Mouse (Mus musculus) kidney, embryonic 14.5 days (tissue): ENCODE measurements around the gene Tjp1. TPM values are rescaled to one million over a fixed set of nuclear protein-coding genes. Genes with fewer than 3 reads are reported as not detected.
A peak's percentile ranks its signal among the peaks of the same experiment; 100 is the strongest.

Experiments
- ATAC-seq: fragments of 200-750 bp; cut with Nextera tagmentation; 2 replicates; pipeline ENCODE4 v1.8.0; 2017; ENCODE audit warnings: moderate number of reproducible peaks, mild to moderate bottlenecking, moderate TSS enrichment, moderate library complexity; ENCODE audit not compliant: low FRiP score, low TSS enrichment
- H3K27ac ChIP-seq: fragments of 300-500 bp; sonication (generic); 2 replicates; pipeline ENCODE4 v1.5.1; 2014; ENCODE audit warnings: low read depth, mild to moderate bottlenecking, low read length, moderate library complexity, mixed read lengths
- H3K27me3 ChIP-seq: fragments of 300-500 bp; sonication (generic); 2 replicates; pipeline ENCODE4 v1.6.1; 2014; ENCODE audit warnings: mild to moderate bottlenecking, low read length; ENCODE audit not compliant: control insufficient read depth, insufficient read depth
- H3K36me3 ChIP-seq: fragments of 300-500 bp; sonication (generic); 2 replicates; pipeline ENCODE4 v1.6.1; 2014; ENCODE audit warnings: low read length, mixed read lengths; ENCODE audit not compliant: control insufficient read depth, insufficient read depth
- H3K4me1 ChIP-seq: fragments of 300-500 bp; sonication (generic); 2 replicates; pipeline ENCODE4 v1.6.1; 2014; ENCODE audit warnings: low read length, mixed read lengths; ENCODE audit not compliant: control insufficient read depth, insufficient read depth
- H3K4me2 ChIP-seq: fragments of 300-500 bp; sonication (generic); replicated peaks from 2 replicates; pipeline ENCODE4 v1.6.1; 2014; ENCODE audit warnings: low read depth, mild to moderate bottlenecking, low read length
- H3K4me3 ChIP-seq: fragments of 300-500 bp; sonication (generic); 2 replicates; pipeline ENCODE4 v1.5.1; 2014; ENCODE audit warnings: mild to moderate bottlenecking, low read length
- H3K9ac ChIP-seq: fragments of 300-500 bp; sonication (generic); 2 replicates; pipeline ENCODE4 v1.6.1; 2014; ENCODE audit warnings: low read depth, mild to moderate bottlenecking, low read length, moderate library complexity
- H3K9me3 ChIP-seq: fragments of 300-500 bp; sonication (generic); 2 replicates; pipeline ENCODE4 v1.6.1; 2016; ENCODE audit warnings: low read length; ENCODE audit not compliant: control insufficient read depth
- WGBS: fragments of 180-500 bp; shearing (Covaris S2); extraction: QIAGEN DNeasy Blood & Tissue Kit; methylation state at CpG from one replicate; pipeline ENCODE4 v1.1.7; 2014; 5-methylcytosine and 5-hydroxymethylcytosine counted together
- polyA plus RNA-seq: library from polyadenylated mRNA; unstranded; fragments of >200 nt; fragmentation: Nextera tagmentation; extraction: Ambion mirVana; gene quantifications from 2 replicates; pipeline ENCODE4 v1.2.1, GENCODE M21; 2014

Tjp1 gene
- polyA plus RNA-seq, 1 experiment from 2014 or later: 18.9 TPM

DNA sequence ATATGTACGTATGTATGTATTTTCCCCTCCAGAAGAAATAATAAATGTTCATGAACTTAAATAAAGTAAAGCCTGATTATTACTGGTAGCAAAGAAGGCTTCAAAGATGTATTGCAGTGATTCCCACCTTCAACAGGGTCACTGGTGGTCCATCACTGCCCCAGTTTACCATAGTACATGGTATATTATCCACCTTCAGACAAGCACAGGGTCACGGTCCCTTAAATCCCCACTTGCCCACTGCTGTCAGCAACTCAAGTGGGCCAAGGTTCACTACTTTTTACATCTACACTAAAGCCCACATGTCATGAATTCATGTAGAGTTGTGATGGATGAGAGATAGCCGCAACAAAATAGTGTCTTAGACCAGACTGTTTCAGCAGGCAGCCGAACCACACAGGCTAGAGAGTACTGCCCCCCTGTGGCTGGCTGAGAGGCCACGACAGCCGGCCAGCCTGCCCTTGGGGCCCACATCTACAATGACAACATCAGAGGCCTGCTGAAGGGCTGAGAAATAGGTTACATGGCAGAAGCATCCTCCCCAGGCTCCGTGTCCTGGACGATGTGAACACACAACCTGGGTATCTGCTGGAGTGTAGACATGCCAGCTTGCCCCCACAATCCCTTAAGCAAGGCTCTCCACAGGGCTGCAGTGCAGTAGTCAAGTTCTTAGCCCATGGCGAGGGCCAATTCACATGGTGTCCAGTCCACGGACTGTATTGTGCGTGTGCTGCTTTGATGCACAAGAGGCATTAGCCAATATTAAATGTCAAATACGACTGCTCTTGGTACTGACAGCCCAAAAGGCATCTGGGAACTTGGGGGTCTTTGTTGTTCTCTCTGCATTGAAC, 29.6 kb downstream of the Tjp1 start:
- Histone ChIP-seq H3K27me3 (no peaks in the 10 kb centered on the region), H3K9me3 (no peaks in the 10 kb centered on the region), H3K4me3 (no peak overlapping the region), H3K4me1 (peaks cover 11% of the 10 kb centered on the region; the same call in 1 of the 2 replicates), H3K4me2 (no peak overlapping the region), H3K36me3 (no peaks in the 10 kb centered on the region), H3K27ac (no peak overlapping the region), H3K9ac (no peak overlapping the region)
- ATAC-seq: peak; percentile 76
- WGBS: 52% methylated on average over 12 of the region's 12 CpGs

GRCm38 (mm10) chr7:65490526-65490925, 37.1 kb downstream of the Tjp1 start:
- no peak overlapping the region for H3K27ac ChIP-seq
- H3K9me3 ChIP-seq: no peaks in the 10 kb centered on the region
- H3K4me3 ChIP-seq: no peak overlapping the region
- no peaks in the 10 kb centered on the region; the same call in 1 of the 2 replicates for H3K4me1 ChIP-seq
- no peaks in the 10 kb centered on the region for H3K36me3 ChIP-seq
- no peaks in the 10 kb centered on the region for H3K27me3 ChIP-seq
- no peak for ATAC-seq
- 83% methylated on average over 7 of the region's 7 CpGs for WGBS
- no peak overlapping the region for H3K9ac ChIP-seq
- H3K4me2 ChIP-seq: no peak overlapping the region

DNA sequence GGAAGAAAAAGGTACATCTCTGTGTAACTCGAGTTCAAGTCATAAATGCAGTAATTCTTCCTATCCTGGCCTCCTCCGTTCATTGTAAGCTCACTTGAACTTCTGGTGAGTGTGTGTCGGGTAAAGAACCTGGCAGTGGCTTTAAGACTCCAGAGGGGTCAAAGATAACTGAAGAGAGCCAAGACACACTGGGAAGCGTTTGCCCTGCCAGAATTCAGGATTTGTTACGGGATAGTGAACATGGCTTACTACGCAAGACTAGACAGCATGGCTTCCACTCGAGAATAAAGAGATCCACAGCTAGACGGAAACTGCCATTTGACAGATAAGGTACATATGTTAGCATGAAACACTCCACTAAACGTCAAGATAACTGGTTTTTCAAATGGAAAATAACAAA, 37.8 kb downstream of the Tjp1 start:
- H3K9ac ChIP-seq: no peak overlapping the region
- H3K4me1 ChIP-seq: no peaks in the 10 kb centered on the region; the same call in 1 of the 2 replicates
- no peaks in the 10 kb centered on the region for H3K9me3 ChIP-seq
- no peaks in the 10 kb centered on the region for H3K27me3 ChIP-seq
- no peaks in the 10 kb centered on the region for H3K36me3 ChIP-seq
- no peak overlapping the region for H3K4me3 ChIP-seq
- WGBS: 76% methylated on average over 9 of the region's 9 CpGs
- no peak for ATAC-seq
- no peak overlapping the region for H3K4me2 ChIP-seq
- no peak overlapping the region for H3K27ac ChIP-seq

DNA sequence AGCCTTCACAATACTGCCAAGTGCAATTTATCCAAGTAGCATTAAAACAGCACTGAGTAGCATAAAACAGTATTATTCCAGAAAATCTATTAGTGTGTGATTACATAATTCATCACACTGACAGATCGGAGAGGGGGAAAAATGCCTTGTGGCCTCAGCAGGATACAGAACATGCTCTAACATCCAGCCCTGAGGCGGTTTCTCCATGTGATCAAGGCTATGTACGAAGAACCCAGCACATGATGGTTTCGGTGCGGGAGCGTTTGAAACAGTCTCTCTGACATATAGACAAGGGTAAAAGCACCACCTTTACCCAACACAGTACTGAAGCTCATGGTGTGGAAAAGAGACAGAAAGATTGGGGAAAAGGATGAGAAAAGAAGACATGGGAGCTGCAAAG, 38.4 kb downstream of the Tjp1 start:
- no peak overlapping the region for H3K4me2 ChIP-seq
- no peak for ATAC-seq
- H3K4me3 ChIP-seq: no peak overlapping the region
- no peaks in the 10 kb centered on the region for H3K27me3 ChIP-seq
- WGBS: 92% methylated on average over 6 of the region's 6 CpGs
- H3K4me1 ChIP-seq: peaks cover 5% of the 10 kb centered on the region; the same call in 1 of the 2 replicates
- no peaks in the 10 kb centered on the region for H3K9me3 ChIP-seq
- H3K9ac ChIP-seq: no peak overlapping the region
- no peaks in the 10 kb centered on the region for H3K36me3 ChIP-seq
- no peak overlapping the region for H3K27ac ChIP-seq

DNA sequence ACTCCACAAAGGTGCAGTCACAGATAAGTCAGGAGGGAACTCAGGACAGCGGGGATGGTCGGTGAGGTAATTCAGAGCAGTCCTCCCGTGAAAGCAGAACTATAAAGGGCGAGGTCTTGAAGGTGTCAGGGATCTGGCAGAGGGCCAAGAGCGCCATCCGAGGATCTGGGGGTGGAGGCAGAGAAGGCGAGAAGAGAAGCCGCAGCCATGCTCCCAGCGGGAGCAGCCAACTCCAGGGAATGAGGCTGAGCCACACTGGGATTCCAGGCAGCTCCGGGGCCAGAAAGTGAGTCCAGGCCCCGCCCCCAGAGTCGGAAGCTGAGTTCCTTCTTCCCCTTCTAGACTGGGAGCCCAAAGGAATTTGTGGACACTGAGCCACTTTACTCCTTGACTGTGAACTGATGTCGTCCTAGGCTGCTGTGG, 41.3 kb downstream of the Tjp1 start:
- peak overlapping the region; percentile 5; the same call in 1 of the 2 replicates for H3K4me3 ChIP-seq
- H3K36me3 ChIP-seq: no peaks in the 10 kb centered on the region
- peak; percentile 74 for ATAC-seq
- WGBS: 5% methylated on average over 13 of the region's 13 CpGs
- peak overlapping the region; percentile 30 for H3K4me2 ChIP-seq
- no peaks in the 10 kb centered on the region for H3K27me3 ChIP-seq
- H3K27ac ChIP-seq: no peak overlapping the region
- peaks cover 11% of the 10 kb centered on the region for H3K4me1 ChIP-seq
- no peaks in the 10 kb centered on the region for H3K9me3 ChIP-seq
- H3K9ac ChIP-seq: peak overlapping the region; percentile 15; the same call in 1 of the 2 replicates

- Histone ChIP-seq H3K27ac (no peak overlapping the region), H3K27me3 (no peaks in the 10 kb centered on the region), H3K4me1 (peaks cover 11% of the 10 kb centered on the region), H3K4me3 (no peak overlapping the region), H3K9me3 (no peaks in the 10 kb centered on the region), H3K4me2 (no peak overlapping the region), H3K9ac (no peak overlapping the region), H3K36me3 (no peaks in the 10 kb centered on the region)
- WGBS: 11% methylated on average over 5 of the region's 5 CpGs
- peak; percentile 40; the same call in 1 of the 2 replicates for ATAC-seq
Measured at GRCm38 (mm10) chr7:65484170-65484778, 43.3 kb downstream of the Tjp1 start.

DNA sequence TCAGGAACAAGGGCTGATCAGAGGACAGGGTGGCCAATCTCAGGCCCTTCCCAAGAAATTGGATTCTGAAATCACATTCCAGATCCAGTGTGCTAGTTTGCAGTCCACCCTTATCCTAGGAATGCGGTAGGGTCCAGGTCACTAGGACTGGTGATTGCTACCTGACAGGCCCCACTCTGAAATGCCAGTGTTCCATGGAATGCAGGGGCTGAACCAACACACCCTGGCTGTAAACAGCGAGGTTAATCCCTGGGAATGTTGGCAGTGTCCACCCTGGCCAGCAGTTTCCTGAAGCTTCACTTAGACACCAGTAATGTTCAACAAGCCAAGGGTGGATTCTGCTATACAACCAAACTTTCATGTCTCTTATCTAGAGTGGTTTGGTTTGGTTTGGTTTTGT, 45.4 kb downstream of the Tjp1 start:
- no peak for ATAC-seq
- Histone ChIP-seq H3K4me1 (peaks cover 11% of the 10 kb centered on the region), H3K9me3 (no peaks in the 10 kb centered on the region), H3K4me2 (no peak overlapping the region), H3K27ac (no peak overlapping the region), H3K27me3 (no peaks in the 10 kb centered on the region), H3K36me3 (no peaks in the 10 kb centered on the region), H3K4me3 (no peak overlapping the region), H3K9ac (no peak overlapping the region)
- WGBS: 72% methylated on average over 2 of the region's 2 CpGs

- WGBS: 66% methylated on average over 3 of the region's 3 CpGs
- no peaks in the 10 kb centered on the region for H3K36me3 ChIP-seq
- H3K4me3 ChIP-seq: no peak overlapping the region
- H3K9me3 ChIP-seq: no peaks in the 10 kb centered on the region
- H3K4me2 ChIP-seq: no peak overlapping the region
- H3K4me1 ChIP-seq: peaks cover 9% of the 10 kb centered on the region
- H3K27me3 ChIP-seq: no peaks in the 10 kb centered on the region
- H3K27ac ChIP-seq: no peak overlapping the region
- H3K9ac ChIP-seq: no peak overlapping the region
- ATAC-seq: no peak
Measured at GRCm38 (mm10) chr7:65472048-65472447, 55.5 kb downstream of the Tjp1 start.

- H3K9ac ChIP-seq: no peak overlapping the region
- WGBS: 56% methylated on average over 6 of the region's 6 CpGs
- no peaks in the 10 kb centered on the region for H3K9me3 ChIP-seq
- H3K4me1 ChIP-seq: peaks cover 9% of the 10 kb centered on the region
- H3K36me3 ChIP-seq: no peaks in the 10 kb centered on the region
- ATAC-seq: no peak
- no peak overlapping the region for H3K27ac ChIP-seq
- no peaks in the 10 kb centered on the region for H3K27me3 ChIP-seq
- no peak overlapping the region for H3K4me3 ChIP-seq
- no peak overlapping the region for H3K4me2 ChIP-seq
Measured at GRCm38 (mm10) chr7:65471406-65471805, 56.2 kb downstream of the Tjp1 start.
